Mouse (Mus musculus) thymus, postnatal 0 days (tissue): ENCODE measurements around the gene Thrb. TPM values are rescaled to one million over a fixed set of nuclear protein-coding genes. Genes with fewer than 3 reads are reported as not detected.
"Not testable (repeated sequence)": the region's sequence is repeated elsewhere in the genome, so short reads cannot be mapped to it uniquely, and the experiment has no call there.

ENCODE experiments used
- DNase-seq: peaks from one replicate; pipeline ENCODE4 v3.0.0-alpha.2; 2015; ENCODE audit warnings: low spot score
- polyA plus RNA-seq: library from polyadenylated mRNA; unstranded; fragments of >200 nt; fragmentation: Nextera tagmentation; extraction: Ambion mirVana; gene quantifications from 2 replicates; pipeline ENCODE4 v1.2.1, GENCODE M21; 2015

Thrb gene
- polyA plus RNA-seq, 1 experiment from 2014 or later: 0.77 TPM

DNA sequence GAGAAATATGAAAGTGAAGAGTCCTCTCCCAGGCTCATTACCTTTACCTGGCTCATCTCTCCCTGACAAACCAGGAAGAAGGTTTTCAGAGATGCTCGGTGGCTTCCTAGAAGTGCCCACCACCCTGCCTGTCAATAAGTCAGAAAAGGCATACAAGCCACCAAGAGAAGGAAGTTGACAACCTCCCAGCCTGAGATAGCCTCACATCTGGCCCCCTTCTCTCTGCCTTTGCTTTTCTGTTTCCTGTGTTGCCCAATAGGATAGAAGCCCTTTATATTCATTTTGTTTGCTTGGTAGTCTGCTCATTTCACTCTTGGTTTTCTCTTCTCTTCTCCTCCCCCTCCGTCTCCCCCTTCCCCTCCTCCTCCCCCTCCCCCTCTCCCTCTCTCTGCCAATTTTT, 273.4 kb downstream of the Thrb start:
- no peak for DNase-seq

DNA sequence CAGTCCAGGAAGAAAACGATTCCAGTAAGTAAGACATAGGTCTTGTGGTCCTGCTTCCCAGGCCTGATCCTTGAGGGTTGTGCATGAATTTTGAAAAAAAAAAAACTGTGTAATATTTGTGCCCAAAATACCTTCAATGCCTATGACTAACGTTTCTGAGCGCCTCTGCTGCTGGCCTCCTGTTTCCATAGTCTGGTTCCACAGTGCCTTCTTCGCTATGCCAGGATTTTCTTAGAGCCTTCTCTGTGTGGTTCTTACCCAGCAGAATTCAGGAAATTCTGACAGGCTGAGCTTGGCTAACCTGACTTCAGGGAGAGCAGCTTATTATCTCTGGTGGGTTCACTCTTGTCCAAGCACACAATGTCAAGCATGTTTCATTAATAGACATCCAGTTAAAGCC, 274.7 kb downstream of the Thrb start:
- DNase-seq: not testable (repeated sequence)

- DNase-seq: no peak
Measured at GRCm38 (mm10) chr14:17954038-17954437, 294.0 kb downstream of the Thrb start.

DNA sequence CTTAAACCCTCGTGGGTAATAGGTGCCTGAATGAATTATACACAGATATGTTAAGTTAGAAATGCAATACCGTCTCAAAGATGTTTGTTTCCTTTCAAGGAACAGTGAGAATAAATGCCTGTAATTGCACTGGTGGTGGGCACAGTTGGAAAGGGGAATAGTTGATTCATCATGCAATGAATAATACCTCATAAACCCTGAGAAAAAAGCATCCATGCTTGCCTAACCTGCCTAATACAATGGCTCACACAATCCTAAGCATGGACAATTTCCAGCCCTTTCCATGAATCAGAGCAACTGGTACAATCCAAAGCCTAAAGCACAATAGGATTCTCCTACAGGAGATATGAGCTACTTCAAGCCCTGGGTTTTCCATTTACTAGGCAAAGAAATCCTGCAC, 299.8 kb downstream of the Thrb start:
- no peak for DNase-seq

- DNase-seq: peak; percentile 72
Measured at GRCm38 (mm10) chr14:17967117-17967726, 307.2 kb downstream of the Thrb start.

- no peak for DNase-seq
Measured at GRCm38 (mm10) chr14:17972132-17972531, 312.1 kb downstream of the Thrb start.

GRCm38 (mm10) chr14:17972665-17973064, 312.6 kb downstream of the Thrb start:
- DNase-seq: no peak

GRCm38 (mm10) chr14:17975786-17976185, 315.7 kb downstream of the Thrb start:
- DNase-seq: no peak

GRCm38 (mm10) chr14:17978259-17978658, 318.2 kb downstream of the Thrb start:
- peak; percentile 61 for DNase-seq

DNA sequence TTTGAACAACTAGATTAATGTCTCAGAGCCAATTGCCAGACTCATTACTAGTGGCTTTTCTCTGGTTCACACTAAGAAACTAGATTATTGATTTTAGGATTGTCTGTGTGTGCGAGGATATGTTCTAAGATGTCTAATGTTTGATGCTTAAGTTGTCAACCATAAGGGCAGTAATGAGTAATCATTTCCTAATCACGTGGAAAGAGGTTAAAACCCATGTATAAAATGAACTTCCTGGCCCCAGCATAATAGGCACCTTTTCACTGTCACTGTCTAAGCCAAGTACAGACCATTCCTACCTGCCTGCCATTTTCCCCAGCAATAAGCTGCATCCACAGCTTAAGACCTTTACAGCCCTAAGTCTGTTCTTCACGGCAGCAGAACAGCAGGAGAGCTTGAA, 321.2 kb downstream of the Thrb start:
- no peak for DNase-seq

- no peak for DNase-seq
Measured at GRCm38 (mm10) chr14:17982017-17982416, 322.0 kb downstream of the Thrb start.

DNA sequence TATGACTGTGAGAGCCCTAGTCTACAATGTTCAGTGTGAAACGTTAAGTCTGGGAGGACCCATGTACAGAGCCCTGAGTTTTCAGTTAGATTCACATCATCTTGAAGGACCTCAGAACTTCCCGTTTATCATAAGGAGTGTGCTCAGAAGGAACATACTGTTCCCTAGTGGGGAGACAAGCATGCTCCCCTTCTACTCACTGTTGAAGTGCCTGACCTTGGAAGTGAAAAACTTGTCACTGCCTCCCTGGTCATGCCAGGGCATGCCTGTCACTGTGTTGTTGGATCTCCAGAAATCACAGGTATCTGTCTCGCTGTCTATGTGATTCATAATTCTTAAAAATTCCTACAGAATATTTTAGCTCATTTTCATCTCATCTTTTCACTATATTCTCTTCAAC, 323.3 kb downstream of the Thrb start:
- no peak for DNase-seq

DNA sequence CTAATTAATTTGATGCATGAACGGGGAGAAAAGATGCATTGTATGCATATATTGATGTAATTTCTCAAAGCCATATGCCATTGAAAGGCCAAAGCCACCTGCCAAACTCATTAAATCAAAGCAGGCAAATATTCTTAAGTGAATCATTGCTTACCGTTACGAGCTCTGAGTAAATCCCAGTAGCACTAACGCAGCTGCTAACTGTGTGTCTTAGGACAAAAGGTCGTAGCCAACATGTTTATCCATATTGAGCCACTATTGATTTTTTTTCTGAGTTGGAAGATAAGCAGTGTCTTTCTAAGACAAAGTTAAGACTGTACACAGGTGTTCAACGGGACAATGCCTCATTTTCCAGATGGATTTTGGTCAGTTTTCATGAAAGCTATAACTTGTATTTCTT, 323.8 kb downstream of the Thrb start:
- no peak for DNase-seq

DNA sequence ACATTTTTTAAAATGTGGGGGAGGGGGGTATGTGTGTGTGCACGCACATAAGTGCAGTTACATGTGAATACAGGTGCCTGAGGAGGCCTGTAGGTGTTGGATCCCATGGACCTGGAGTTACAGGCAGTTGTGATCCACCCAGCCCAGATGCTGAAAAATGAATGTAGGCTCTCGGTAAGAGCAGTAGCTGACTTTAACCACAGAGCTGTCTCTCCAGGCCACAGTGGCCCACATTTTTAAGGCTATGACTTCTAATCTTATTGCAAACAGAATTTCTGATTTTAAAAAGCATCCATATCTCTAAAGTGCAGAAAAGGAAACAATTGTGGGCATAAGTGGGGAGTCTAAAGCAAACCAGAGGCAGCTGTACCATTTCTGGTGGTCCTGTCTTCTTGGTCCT, 328.5 kb downstream of the Thrb start:
- no peak for DNase-seq

GRCm38 (mm10) chr14:17989182-17989581, 329.1 kb downstream of the Thrb start:
- no peak for DNase-seq

GRCm38 (mm10) chr14:17990186-17990585, 330.1 kb downstream of the Thrb start:
- no peak for DNase-seq

GRCm38 (mm10) chr14:18001886-18002285, 341.8 kb downstream of the Thrb start:
- peak; percentile 85 for DNase-seq

DNA sequence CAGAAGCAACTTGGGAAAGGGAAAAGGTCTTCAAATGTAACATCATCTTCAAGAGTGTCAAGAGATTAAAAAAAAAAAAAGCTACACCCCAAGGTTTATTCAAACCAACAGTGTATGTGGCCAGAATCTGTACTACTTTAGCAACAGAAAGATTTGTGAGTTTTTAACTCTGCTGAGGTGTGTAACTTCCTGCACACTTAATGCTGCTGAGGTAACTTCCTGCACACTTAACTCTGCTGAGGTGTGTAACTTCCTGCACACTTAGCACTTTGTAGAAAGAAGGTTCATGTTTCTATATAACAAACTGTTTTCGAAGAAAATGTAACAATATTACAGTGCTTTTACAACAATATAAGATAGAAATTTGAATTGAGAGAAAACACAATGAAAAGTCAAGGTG, 343.6 kb downstream of the Thrb start:
- peak; percentile 34 for DNase-seq

- DNase-seq: no peak
Measured at GRCm38 (mm10) chr14:18008524-18008923, 348.5 kb downstream of the Thrb start.

DNA sequence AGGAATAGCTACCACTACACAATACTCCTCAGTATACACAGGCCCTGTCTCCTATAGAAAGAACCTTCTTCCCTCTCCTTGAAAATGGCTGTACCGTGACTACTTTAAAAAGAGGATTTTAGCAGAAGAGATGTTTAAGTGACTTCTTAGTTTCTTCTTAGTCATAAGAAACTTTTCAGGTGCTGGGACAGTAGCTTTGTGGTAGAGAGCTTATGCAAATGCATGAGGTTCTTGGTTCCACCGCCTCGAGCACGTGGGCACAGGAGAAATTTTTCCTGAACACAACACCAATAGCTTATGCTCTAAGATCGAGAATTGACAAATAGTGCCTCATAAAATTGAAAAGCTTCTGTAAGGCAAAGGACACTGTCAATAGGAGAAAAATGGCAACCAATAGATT, 356.5 kb downstream of the Thrb start:
- no peak for DNase-seq

DNA sequence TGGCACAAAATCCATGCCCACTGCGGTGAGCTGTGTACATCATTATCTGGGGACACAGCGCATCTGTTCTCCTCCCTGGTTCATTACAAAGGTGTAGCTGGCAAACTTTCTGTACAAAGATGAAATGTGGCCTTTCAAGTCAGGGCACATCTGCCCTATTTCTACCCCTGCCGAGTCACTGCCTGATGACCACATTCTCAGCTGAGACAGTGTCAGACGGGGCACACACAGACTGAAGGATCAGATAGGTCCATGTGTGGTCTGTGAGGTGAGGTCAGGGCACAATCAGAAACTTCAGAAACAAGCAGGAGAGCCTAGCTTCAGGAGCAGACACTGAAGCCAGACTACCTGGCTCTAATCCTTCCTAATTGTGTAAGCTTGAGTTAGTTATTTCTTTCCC, 360.1 kb downstream of the Thrb start:
- no peak for DNase-seq

DNA sequence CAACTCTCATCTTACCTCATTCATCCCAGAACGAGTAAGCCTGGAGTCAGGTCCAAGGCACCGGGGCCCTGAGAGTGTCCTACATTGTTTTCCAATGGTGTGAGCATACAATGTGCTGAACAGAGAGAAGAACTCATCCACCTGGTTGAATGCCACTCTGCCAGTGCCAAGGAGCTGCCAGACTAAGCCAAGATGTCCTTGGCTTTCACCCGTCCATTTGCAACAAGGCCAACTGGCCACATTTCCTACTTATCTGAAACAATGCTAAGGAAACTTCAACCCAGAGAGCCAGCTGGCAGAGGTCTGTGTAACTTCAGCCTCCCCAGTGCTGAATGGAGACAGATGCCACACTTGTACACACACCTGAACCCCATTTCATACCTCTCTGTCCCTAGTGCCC, 360.6 kb downstream of the Thrb start:
- DNase-seq: no peak

DNA sequence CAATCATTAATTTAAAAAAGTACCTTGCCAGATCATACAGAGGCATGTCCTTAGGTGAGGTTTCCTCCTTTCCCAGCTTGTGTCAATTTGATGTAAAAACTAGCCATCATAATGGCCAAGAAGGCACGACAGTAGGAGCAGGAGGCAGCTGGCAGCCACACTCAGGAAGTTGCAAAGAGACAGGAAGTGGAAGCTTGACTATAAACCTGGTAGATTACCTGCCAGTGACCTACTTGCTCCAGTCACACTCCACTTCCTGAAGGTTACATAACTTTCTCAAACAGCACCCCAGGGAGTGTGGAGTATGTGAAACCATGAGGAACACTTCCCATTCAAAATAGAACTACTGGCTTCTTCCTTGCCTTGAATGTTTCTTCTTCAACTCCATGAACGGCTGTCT, 361.7 kb downstream of the Thrb start:
- DNase-seq: peak; percentile 73

- peak; percentile 50 for DNase-seq
Measured at GRCm38 (mm10) chr14:18022351-18022750, 362.3 kb downstream of the Thrb start.
